Mouse (Mus musculus): ENCODE measurements around the gene Gm17079. TPM values are rescaled to one million over a fixed set of nuclear protein-coding genes. Genes with fewer than 3 reads are reported as not detected.
"Not testable (repeated sequence)": the region's sequence is repeated elsewhere in the genome, so short reads cannot be mapped to it uniquely, and the experiment has no call there.

The Gm17079 gene
- total RNA-seq (2021), result not detected
- long read RNA-seq, experiment 1, result 0 reads
- long read RNA-seq, experiment 2, result 0 reads

DNA sequence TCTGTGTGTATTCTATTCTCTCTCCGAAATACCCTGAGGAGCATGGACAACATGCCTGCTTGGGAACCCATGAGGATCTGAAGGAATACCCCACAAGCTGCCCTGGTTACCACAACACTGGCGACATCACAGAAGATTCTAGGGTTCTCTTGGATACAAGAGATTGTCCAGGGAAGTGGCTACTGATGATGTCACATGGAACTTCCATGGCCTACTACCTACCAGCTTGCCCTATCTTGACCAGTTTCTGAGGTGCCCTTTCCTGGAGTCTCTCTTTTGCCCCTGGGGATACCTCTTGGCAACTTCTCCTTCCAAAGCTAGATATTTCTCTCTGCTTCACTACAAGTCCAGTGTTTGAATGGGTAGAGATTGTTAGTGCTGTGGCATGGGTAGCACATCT is at the start of gene Gm17079:
TSS of gene Gm17079 (minus strand) at position 101 of the 400 bp plus-strand sequence.
- DNase-seq; intact Hi-C loops (cut with DNase I; ENCODE audit: low total_unique reads): not testable (repeated sequence)

DNA sequence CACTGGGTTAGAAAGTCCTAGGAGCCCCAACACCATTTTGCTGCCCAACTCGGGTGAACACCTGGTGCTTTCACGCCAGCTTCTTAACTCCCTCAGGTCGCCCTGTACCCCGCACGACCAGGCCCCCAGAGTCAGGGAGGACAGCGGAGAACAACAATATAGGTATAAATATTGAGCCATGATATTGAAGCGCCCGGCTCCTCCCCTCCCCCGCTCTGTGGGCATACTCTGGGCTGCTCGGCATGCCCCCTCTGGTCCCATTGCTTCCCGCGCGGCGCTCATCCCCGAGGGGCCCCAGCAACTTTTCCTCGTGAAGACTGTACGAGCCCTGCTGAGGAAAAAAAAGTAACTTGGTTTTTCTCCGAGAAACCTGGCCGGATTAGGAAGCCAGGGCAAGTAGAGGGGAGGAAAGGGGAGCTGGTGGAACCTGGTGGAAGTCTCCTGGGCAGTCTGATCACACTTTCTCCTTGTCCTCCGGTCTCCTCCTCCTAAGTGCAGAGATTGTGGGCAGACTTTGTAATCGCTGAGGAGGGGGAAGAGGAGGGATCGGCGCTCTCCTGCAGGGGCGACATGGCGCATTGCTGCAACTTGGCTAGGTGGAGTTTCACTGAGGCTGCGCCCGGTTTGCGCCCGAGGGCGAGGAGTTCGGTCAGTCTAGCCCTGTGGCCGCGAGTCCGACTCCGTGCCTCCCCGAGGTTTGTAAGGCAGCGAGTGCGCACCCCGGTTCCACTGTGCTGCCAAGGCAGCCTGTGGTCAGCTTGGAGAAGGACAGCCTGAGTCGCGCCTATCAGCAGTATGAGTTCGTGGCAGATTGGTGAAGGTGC is 45.3 kb upstream of the Gm17079 start:
- DNase-seq, result no peak
- intact Hi-C loops (cut with DNase I; ENCODE audit: low total_unique reads), result no loop called here

DNA sequence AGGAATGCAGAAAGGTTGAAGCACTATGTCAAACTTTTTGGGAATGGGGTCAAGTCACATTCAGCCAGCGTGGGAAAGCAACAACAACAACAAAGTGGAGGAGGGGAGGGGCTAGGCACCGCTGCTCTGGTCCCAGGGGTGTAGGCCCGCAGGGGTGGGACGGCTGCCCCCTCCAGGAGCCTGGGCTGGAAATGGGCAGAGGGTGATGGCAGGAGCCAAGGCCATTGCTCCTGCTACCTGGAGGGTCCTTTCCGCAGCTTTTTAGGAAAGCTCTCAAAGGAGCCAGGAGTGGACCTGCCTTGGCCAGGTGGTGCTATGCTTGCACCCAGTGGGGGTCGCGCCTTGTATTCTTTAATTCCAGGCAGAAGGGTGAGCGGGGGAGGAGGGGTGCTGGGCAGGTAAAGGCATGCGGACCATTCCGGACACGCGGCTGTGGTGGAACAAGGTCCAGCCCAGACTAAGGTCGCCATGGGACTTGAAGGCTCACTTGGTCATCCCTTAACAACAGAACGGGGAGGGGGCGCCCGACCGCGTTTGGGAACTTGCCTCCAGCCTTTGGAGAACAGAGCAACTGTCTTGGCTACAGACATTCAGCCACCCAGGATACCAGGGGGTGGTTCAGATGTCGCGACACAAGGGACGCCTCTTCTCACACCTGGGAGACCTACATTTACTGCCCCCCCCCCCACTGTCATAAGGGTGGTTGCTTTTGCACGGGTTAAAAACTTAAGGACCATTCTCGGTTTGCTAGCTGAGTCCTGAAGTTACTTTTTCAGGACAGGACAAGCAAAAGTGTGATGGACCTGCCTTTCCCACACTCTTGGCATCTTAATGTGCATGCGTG is 44.1 kb upstream of the Gm17079 start:
- intact Hi-C loops (cut with DNase I; ENCODE audit: low total_unique reads), result no loop called here
- no peak for DNase-seq

DNA sequence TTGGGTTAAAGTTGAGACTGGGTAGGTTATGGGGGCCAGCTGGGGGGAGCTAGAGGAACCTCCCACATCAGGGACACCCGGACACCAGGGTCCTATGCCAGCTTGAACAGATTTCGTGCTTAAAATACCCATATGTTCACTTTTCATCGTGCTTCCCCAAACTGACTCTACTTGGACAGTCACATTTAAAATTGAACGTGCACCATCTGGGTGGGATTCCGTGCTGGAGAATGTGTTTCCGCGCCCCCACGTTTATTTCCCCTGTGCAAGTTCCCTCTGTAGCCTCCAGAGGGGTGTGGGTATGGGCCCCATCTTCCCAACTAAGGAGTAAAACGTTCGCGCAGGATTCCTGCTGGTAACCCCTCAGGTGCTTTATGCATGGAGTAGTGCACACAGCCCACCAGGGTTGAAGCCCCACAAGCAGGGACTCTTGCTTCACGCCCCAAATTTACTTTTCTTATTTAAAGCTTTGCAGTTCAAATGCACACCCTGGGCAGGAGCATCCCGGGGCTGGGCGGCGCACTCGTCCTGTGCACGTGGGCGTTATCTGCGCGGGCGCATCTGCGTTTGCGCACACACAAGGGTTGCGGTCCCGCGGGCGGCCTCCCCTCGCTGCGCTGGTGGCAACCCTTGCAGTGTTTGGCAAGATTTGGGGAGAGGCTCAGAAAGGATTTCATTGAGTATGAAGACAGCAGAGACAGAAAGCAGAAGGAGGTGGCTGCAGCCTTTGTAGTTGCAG is 43.3 kb upstream of the Gm17079 start:
- intact Hi-C loops (cut with DNase I; ENCODE audit: low total_unique reads), result no loop called here
- no peak for DNase-seq

DNA sequence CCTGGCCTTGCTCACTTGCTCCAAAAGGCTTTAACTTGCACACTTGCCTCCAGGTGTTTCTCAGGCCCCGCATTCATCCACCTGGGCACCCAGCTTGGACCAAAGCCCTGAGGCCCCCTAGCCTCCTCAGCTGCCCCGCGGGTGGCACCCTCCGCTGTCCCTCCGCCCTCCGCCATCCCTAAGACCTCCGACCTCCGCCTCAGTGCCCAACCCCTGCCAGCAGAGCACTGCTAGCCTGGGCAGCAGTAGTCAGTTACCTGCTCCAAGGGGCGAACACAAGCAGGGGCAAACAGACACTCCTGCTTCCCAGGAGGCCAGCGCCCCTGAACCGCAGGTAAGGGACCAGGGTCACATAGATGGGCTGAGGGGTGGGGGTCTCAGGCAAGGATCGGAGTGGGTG is 42.7 kb upstream of the Gm17079 start:
- intact Hi-C loops (cut with DNase I; ENCODE audit: low total_unique reads), result no loop called here
- DNase-seq, result no peak

DNA sequence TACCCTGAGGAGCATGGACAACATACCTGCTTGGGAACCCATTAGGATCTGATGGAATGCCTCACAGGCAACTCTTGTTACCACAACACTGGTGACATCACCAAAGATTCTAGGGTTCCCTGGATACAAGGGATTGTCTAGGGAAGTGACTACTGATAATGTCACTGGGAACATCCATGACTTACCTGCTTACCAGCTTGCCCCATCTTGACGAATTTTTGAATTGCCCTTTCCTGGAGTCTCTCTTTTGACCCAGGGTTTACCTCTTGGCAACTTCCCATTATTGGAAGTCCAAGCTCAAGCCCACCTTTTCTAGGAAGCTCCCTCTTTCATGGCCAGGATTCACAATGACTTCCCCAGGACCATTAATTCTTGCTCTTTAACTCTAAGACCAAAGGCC is 21.8 kb upstream of the Gm17079 start, which contains the start of gene Gm5800:
TSS of gene Gm5800 (minus strand) at position 101 of the 400 bp plus-strand sequence.
- intact Hi-C loops (cut with DNase I; ENCODE audit: low total_unique reads), result no loop called here
- no peak for DNase-seq

DNA sequence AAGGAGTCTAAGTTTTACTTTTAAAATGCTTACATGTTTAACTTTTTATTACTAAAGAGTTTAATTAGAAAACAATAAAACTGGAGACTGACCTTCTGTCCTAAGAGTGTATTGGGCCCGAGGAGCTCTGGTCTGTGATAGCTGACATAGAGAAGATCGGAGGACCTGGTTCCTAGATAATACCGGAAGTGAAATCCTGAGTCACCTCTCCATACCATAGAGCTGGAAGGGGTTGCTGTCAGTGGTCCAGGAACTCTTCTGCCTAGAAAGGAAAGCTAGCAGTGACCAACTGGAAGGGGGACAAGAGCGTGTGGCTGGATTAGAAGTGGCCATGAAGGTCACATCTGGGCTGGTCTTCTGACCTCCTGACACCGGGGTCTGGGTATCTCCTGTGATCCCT is 18.0 kb downstream of the Gm17079 start:
- intact Hi-C loops (cut with DNase I; ENCODE audit: low total_unique reads), result no loop called here
- no peak for DNase-seq

Other genes with a start within 250 kb of the Gm17079 start
- not detected for gene Vmn2r89, start 243.6 kb downstream of the Gm17079 start, total RNA-seq (2021)
- gene Gm5622, start 142.7 kb downstream of the Gm17079 start, total RNA-seq (2021), result not detected
- not detected for gene Gm17175, start 121.4 kb downstream of the Gm17079 start, total RNA-seq (2021)
- not detected for gene Gm17174, start 103.3 kb downstream of the Gm17079 start, total RNA-seq (2021)
- gene Gm17078, start 84.2 kb downstream of the Gm17079 start, total RNA-seq (2021), result not detected
- gene Gm4181, start 59.8 kb downstream of the Gm17079 start, total RNA-seq (2021), result not detected
- not detected for gene Gm5800, start 21.7 kb upstream of the Gm17079 start, total RNA-seq (2021)
- gene Ang4, start 78.1 kb upstream of the Gm17079 start, total RNA-seq (2021), result not detected
- gene AY358078, start 104.6 kb upstream of the Gm17079 start, total RNA-seq (2021), result not detected
- gene Ear6, start 158.2 kb upstream of the Gm17079 start, total RNA-seq (2021), result not detected
- 10 to 100 TPM in 1 of 2 experiments, 1 to 10 TPM in 1; 8.3 to 13.1 TPM for gene Mettl17, start 189.4 kb upstream of the Gm17079 start, total RNA-seq (2021)
- gene Slc39a2, start 197.4 kb upstream of the Gm17079 start, total RNA-seq (2021), result under 1 TPM; 0.31 to 0.37 TPM
- gene Ndrg2, start 218.7 kb upstream of the Gm17079 start, total RNA-seq (2021), result 1,000 to 10,000 TPM in 1 of 2 experiments, 100 to 1,000 TPM in 1; 964 to 1,110 TPM
- under 1 TPM in 1 of 2 experiments, not detected in 1; 0.35 TPM for gene Tppp2, start 223.0 kb upstream of the Gm17079 start, total RNA-seq (2021)
- gene Rnase13, start 227.3 kb upstream of the Gm17079 start, total RNA-seq (2021), result not detected

All from gastrocnemius, postnatal 14 days (tissue).